Mouse (Mus musculus) cerebellum, adult 2 months (tissue): Measurements from ENCODE around the gene Syce3. TPM values are rescaled to one million over a fixed set of nuclear protein-coding genes. Genes with fewer than 3 reads are reported as not detected.

Source experiments
- DNase-seq, 2 experiments: peaks; one replicate each; pipeline ENCODE4 v3.0.0; 2021
- H3K27ac ChIP-seq: fragments of 200-500 bp; 2 replicates; pipeline ENCODE4 v1.5.1; 2012; ENCODE audit warnings: low read length, control low read depth, inconsistent platforms; ENCODE audit not compliant: insufficient read depth
- H3K27me3 ChIP-seq: fragments of 200-500 bp; 2 replicates; pipeline ENCODE4 v1.6.1; 2012; ENCODE audit warnings: inconsistent platforms, mild to moderate bottlenecking, low read length, moderate library complexity; ENCODE audit not compliant: control insufficient read depth, insufficient read depth
- H3K4me1 ChIP-seq: fragments of 200-500 bp; 2 replicates; pipeline ENCODE4 v1.6.1; 2011; ENCODE audit warnings: low read length; ENCODE audit not compliant: control insufficient read depth, insufficient read depth
- H3K4me3 ChIP-seq: fragments of 200-500 bp; replicated peaks from 2 replicates; pipeline ENCODE3; 2011; ENCODE audit warnings: mild to moderate bottlenecking, low read depth, low read length, control low read depth; ENCODE audit not compliant: insufficient read depth
- CTCF ChIP-seq: fragments of 200-500 bp; IDR thresholded peaks from 2 replicates; pipeline ENCODE4 v1.5.1; 2011; ENCODE audit warnings: low read depth, mild to moderate bottlenecking, control low read depth, low read length, moderate library complexity, borderline replicate concordance; ENCODE audit not compliant: insufficient read depth
- POLR2A ChIP-seq: fragments of 200-500 bp; IDR thresholded peaks from 2 replicates; pipeline ENCODE4 v1.6.1; 2011; ENCODE audit warnings: low read length, control low read depth, borderline replicate concordance; ENCODE audit not compliant: insufficient read depth
- whole genome bisulfite sequencing: fragments of 180-500 bp; shearing (Covaris S2); methylation state at CpG from one replicate; pipeline ENCODE4 v1.1.7; 2018; 5-methylcytosine and 5-hydroxymethylcytosine counted together
- polyA plus RNA-seq: library from polyadenylated mRNA; depleted of rRNA; stranded (reverse); fragments of >200 nt; gene quantifications from 2 replicates; pipeline ENCODE4 v1.2.3, GENCODE M21; 2012

Gene Syce3
- polyA plus RNA-seq, 1 experiment: not detected

- Histone ChIP-seq H3K4me1 (peaks cover 9% of the 10 kb centered on the region), H3K4me3 (no peak overlapping the region), H3K27me3 (no peaks in the 10 kb centered on the region), H3K27ac (no peak overlapping the region)
- WGBS: 65% methylated on average over 12 of the region's 12 CpGs
- TF ChIP-seq CTCF (no peak), POLR2A (no peak)
- DNase-seq: no peak
These were observed 23.2 kb downstream of the Syce3 start for GRCm38 (mm10) chr15:89387127-89387526.

- H3K27ac ChIP-seq: no peak within 1 kb of the TSS
- peaks cover under 1% of the 10 kb centered on the region; the same call in 1 of the 2 replicates for H3K4me1 ChIP-seq
- H3K4me3 ChIP-seq: no peak within 1 kb of the TSS
- no peak for DNase-seq
- no peaks in the 10 kb centered on the region for H3K27me3 ChIP-seq
- WGBS: 85% methylated on average over 7 of the region's 7 CpGs
- TF ChIP-seq POLR2A (no peak), CTCF (no peak)
These were observed 25.7 kb downstream of the Syce3 start, which contains the start of gene Klhdc7b for GRCm38 (mm10) chr15:89384617-89385016. TSS of gene Klhdc7b (plus strand) at chr15:89384917.

- Histone ChIP-seq H3K27ac (peak overlapping the region; percentile 98), H3K4me3 (peak overlapping the region; percentile 64), H3K27me3 (no peaks in the 10 kb centered on the region), H3K4me1 (peaks cover 20% of the 10 kb centered on the region)
- WGBS: 31% methylated on average over 10 of the region's 10 CpGs
- DNase-seq: peak; percentile 67 to 70
- TF ChIP-seq POLR2A (no peak), CTCF (no peak)
These were observed 30.9 kb downstream of the Syce3 start for GRCm38 (mm10) chr15:89379429-89379828.

- under 1% methylated on average over 33 of the region's 33 CpGs for WGBS
- Histone ChIP-seq H3K27me3 (no peaks in the 10 kb centered on the region), H3K4me3 (peak within 1 kb of the TSS; percentile 64), H3K4me1 (peaks cover 24% of the 10 kb centered on the region), H3K27ac (peak within 1 kb of the TSS; percentile 98)
- TF ChIP-seq POLR2A: peak; percentile 77; the same call in 1 of the 2 replicates
- TF ChIP-seq CTCF: no peak
- DNase-seq: peak; percentile 91
These were observed 31.4 kb downstream of the Syce3 start, which contains the start of gene Odf3b for GRCm38 (mm10) chr15:89378831-89379401. TSS of gene Odf3b (minus strand) at chr15:89379282.

- Histone ChIP-seq H3K27ac (peak overlapping the region; percentile 98), H3K4me1 (peaks cover 24% of the 10 kb centered on the region), H3K4me3 (peak overlapping the region; percentile 64), H3K27me3 (no peaks in the 10 kb centered on the region)
- 16% methylated on average over 46 of the region's 46 CpGs for WGBS
- TF ChIP-seq CTCF: no peak
- TF ChIP-seq POLR2A: no peak
- peak in 1 of 2 experiments; percentile 56 for DNase-seq
These were observed 32.1 kb downstream of the Syce3 start for GRCm38 (mm10) chr15:89377938-89378828.

- peak in 1 of 2 experiments; percentile 33 for DNase-seq
- no peaks in the 10 kb centered on the region for H3K27me3 ChIP-seq
- no peak for TF ChIP-seq CTCF
- TF ChIP-seq POLR2A: no peak
- WGBS: 28% methylated on average over 18 of the region's 18 CpGs
- H3K27ac ChIP-seq: peak overlapping the region; percentile 98; the same call in 1 of the 2 replicates
- no peak overlapping the region for H3K4me3 ChIP-seq
- peaks cover 26% of the 10 kb centered on the region for H3K4me1 ChIP-seq
These were observed 32.9 kb downstream of the Syce3 start for GRCm38 (mm10) chr15:89377362-89377761.

- Histone ChIP-seq H3K4me3 (peak within 1 kb of the TSS; percentile 64), H3K27ac (peak within 1 kb of the TSS; percentile 98), H3K4me1 (peaks cover 27% of the 10 kb centered on the region), H3K27me3 (no peaks in the 10 kb centered on the region)
- 56% methylated on average over 16 of the region's 16 CpGs for WGBS
- DNase-seq: peak in 1 of 2 experiments; percentile 34
- TF ChIP-seq POLR2A (no peak), CTCF (no peak)
These were observed 33.3 kb downstream of the Syce3 start, which contains the start of gene Tymp for GRCm38 (mm10) chr15:89376957-89377356. TSS of gene Tymp (minus strand) at chr15:89377039.

GRCm38 (mm10) chr15:89376040-89376439 is 34.3 kb downstream of the Syce3 start:
- Histone ChIP-seq H3K4me3 (no peak overlapping the region), H3K27ac (no peak overlapping the region), H3K4me1 (peaks cover 31% of the 10 kb centered on the region), H3K27me3 (no peaks in the 10 kb centered on the region)
- TF ChIP-seq CTCF (no peak), POLR2A (no peak)
- WGBS: 72% methylated on average over 7 of the region's 7 CpGs
- peak in 1 of 2 experiments; percentile 28 for DNase-seq
